ENCODE assay signal across 35 mouse cellular contexts in the genomic region with DNA sequence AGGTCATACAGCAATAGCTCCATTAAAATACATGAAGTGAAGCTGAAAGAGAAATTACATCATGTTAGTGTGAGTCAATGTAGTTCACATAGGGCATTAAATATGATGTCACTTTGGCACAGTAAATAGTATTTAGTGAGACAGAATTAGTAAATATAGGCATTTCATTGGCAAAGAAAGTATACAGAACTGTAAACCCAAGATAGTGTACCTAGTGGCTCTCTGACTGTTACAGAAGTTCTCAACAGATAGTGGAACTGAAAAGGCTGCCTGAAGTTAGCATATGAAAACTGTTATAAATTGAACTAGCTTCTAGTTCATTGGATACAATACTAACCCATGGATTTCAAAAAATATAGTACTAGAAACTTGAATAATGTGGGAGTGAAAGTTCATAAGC.
"Had no signal": no experiment of that assay in that cellular context is flagged by ENCODE, and none has a peak within 500 bp of the region (broad histone marks: within the 10 kb centered on the region; RNA-seq: fewer than 3 reads in every experiment).

No protein-coding gene starts in this region.

- H3K36me3 ChIP-seq: heart, embryonic 12.5 days; heart, embryonic 13.5 days; heart, embryonic 15.5 days; hindbrain, embryonic 10.5 days; hindbrain, embryonic 12.5 days; hindbrain, embryonic 13.5 days; hindbrain, embryonic 15.5 days; intestine, embryonic 15.5 days; kidney, embryonic 15.5 days had no signal

- H3K9me3 ChIP-seq: heart, embryonic 13.5 days; heart, embryonic 15.5 days; hindbrain, embryonic 10.5 days; hindbrain, embryonic 12.5 days; hindbrain, embryonic 13.5 days; hindbrain, embryonic 15.5 days; intestine, embryonic 15.5 days; kidney, embryonic 15.5 days had no signal

- H3K27ac ChIP-seq: heart, embryonic 13.5 days; heart, embryonic 15.5 days; hindbrain, embryonic 10.5 days; hindbrain, embryonic 12.5 days; hindbrain, embryonic 13.5 days; hindbrain, embryonic 14.5 days; hindbrain, embryonic 15.5 days; hindbrain, postnatal 0 days; intestine, embryonic 15.5 days; kidney, embryonic 15.5 days; kidney, postnatal 0 days; layer of hippocampus, adult 2 months; left cerebral cortex, adult 2 months had no signal

- ATAC-seq: hindbrain, embryonic 16.5 days; hindbrain, postnatal 0 days; inflammation-experienced regulatory T-cells, adult 6 months; intestine, embryonic 15.5 days; intestine, embryonic 16.5 days; intestine, postnatal 0 days had no signal

- DNase-seq: heart, postnatal 10 days; heart, postnatal 14 days; heart, postnatal 36 days; heart, postnatal 4 days; kidney, adult 11 months; kidney, adult 18-20 months; kidney, adult 2 months; kidney, adult 8-10 months; kidney, adult 9 months; kidney, postnatal 10 days; kidney, postnatal 14 days; kidney, postnatal 25 days; kidney, postnatal 36 days; kidney, postnatal 4 days; layer of hippocampus, adult 9-11 months; layer of hippocampus, postnatal 36 days had no signal

- H3K4me3 ChIP-seq: heart, embryonic 12.5 days; heart, embryonic 13.5 days; heart, embryonic 15.5 days; hindbrain, embryonic 10.5 days; hindbrain, embryonic 12.5 days; hindbrain, embryonic 13.5 days; hindbrain, embryonic 15.5 days; intestine, embryonic 15.5 days; kidney, embryonic 15.5 days; layer of hippocampus, adult 2 months; left cerebral cortex, adult 2 months had no signal

- H3K27me3 ChIP-seq: heart, embryonic 12.5 days; heart, embryonic 13.5 days; heart, embryonic 15.5 days; hindbrain, embryonic 12.5 days; hindbrain, embryonic 13.5 days; hindbrain, embryonic 15.5 days; intestine, embryonic 15.5 days; kidney, embryonic 15.5 days had no signal

- H3K4me2 ChIP-seq: heart, embryonic 11.5 days; heart, embryonic 12.5 days; heart, embryonic 13.5 days; heart, embryonic 15.5 days; hindbrain, embryonic 12.5 days; hindbrain, embryonic 13.5 days; hindbrain, embryonic 14.5 days; hindbrain, embryonic 15.5 days; intestine, embryonic 15.5 days; kidney, embryonic 15.5 days had no signal

- H3K9ac ChIP-seq: heart, embryonic 12.5 days; heart, embryonic 13.5 days; heart, embryonic 15.5 days; hindbrain, embryonic 12.5 days; hindbrain, embryonic 13.5 days; hindbrain, embryonic 14.5 days; hindbrain, embryonic 15.5 days; intestine, embryonic 15.5 days; kidney, embryonic 15.5 days had no signal

- H3K4me1 ChIP-seq: heart, embryonic 12.5 days; heart, embryonic 13.5 days; heart, embryonic 15.5 days; hindbrain, embryonic 10.5 days; hindbrain, embryonic 12.5 days; hindbrain, embryonic 13.5 days; hindbrain, embryonic 15.5 days; intestine, embryonic 15.5 days; kidney, embryonic 15.5 days had no signal
